Mouse (Mus musculus) heart, embryonic 14.5 days (tissue): ENCODE data around the gene Abca12. TPM values are rescaled to one million over a fixed set of nuclear protein-coding genes. Genes with fewer than 3 reads are reported as not detected.

ENCODE experiments used
- ATAC-seq: fragments of 200-750 bp; cut with Nextera tagmentation; 2 replicates; pipeline ENCODE4 v1.8.0; 2017; ENCODE audit warnings: low read depth, moderate TSS enrichment; ENCODE audit not compliant: insufficient number of reproducible peaks, insufficient read depth, low FRiP score
- H3K27ac ChIP-seq, 2 experiments: fragments of 200-500 bp in 1 of 2; fragments of 300-500 bp in 1 of 2; sonication (generic) in 1 of 2; replicated peaks in 1 of 2; 2 replicates each; pipeline ENCODE4 v1.5.1; 2012 to 2014; ENCODE audit warnings: low read depth in 2 of 2, low read length in 2 of 2, control low read depth in 1 of 2, mild to moderate bottlenecking in 1 of 2, mixed read lengths in 1 of 2; ENCODE audit not compliant: control insufficient read depth in 1 of 2, insufficient read depth in 1 of 2
- H3K27me3 ChIP-seq: fragments of 300-500 bp; sonication (generic); 2 replicates; pipeline ENCODE4 v1.6.1; 2014; ENCODE audit warnings: mild to moderate bottlenecking, low read length, control low read depth; ENCODE audit not compliant: control insufficient read depth, insufficient read depth
- H3K36me3 ChIP-seq: fragments of 300-500 bp; sonication (generic); 2 replicates; pipeline ENCODE4 v1.6.1; 2014; ENCODE audit warnings: mild to moderate bottlenecking, control low read depth, low read length, mixed read lengths; ENCODE audit not compliant: control insufficient read depth, insufficient read depth
- H3K4me1 ChIP-seq, 2 experiments: fragments of 200-500 bp in 1 of 2; fragments of 300-500 bp in 1 of 2; sonication (generic) in 1 of 2; 2 replicates each; pipeline ENCODE4 v1.6.1; 2012 to 2014; ENCODE audit warnings: low read length in 2 of 2, control low read depth in 1 of 2, mixed read lengths in 1 of 2; ENCODE audit not compliant: control insufficient read depth in 2 of 2, insufficient read depth in 2 of 2
- H3K4me2 ChIP-seq: fragments of 300-500 bp; sonication (generic); 2 replicates; pipeline ENCODE4 v1.6.1; 2014; ENCODE audit warnings: mild to moderate bottlenecking, low read length
- H3K4me3 ChIP-seq, 2 experiments: fragments of 200-500 bp in 1 of 2; fragments of 300-500 bp in 1 of 2; sonication (generic) in 1 of 2; 2 replicates each; pipeline ENCODE4 v1.5.1; 2012 to 2014; ENCODE audit warnings: low read length in 2 of 2, mild to moderate bottlenecking in 2 of 2, control low read depth in 1 of 2, low read depth in 1 of 2, moderate library complexity in 1 of 2; ENCODE audit not compliant: control insufficient read depth in 1 of 2, insufficient read depth in 1 of 2
- H3K9ac ChIP-seq: fragments of 300-500 bp; sonication (generic); 2 replicates; pipeline ENCODE4 v1.6.1; 2014; ENCODE audit warnings: mild to moderate bottlenecking, low read length
- H3K9me3 ChIP-seq: fragments of 300-500 bp; sonication (generic); 2 replicates; pipeline ENCODE4 v1.6.1; 2016; ENCODE audit warnings: low read length, control low read depth; ENCODE audit not compliant: control insufficient read depth
- WGBS: fragments of 180-500 bp; shearing (Covaris S2); extraction: QIAGEN DNeasy Blood & Tissue Kit; methylation state at CpG from one replicate; pipeline ENCODE4 v1.1.7; 2014; 5-methylcytosine and 5-hydroxymethylcytosine counted together
- polyA plus RNA-seq: library from polyadenylated mRNA; unstranded; fragments of >200 nt; fragmentation: Nextera tagmentation; extraction: Ambion mirVana; gene quantifications from 2 replicates; pipeline ENCODE4 v1.2.1, GENCODE M21; 2014

Gene Abca12
- polyA plus RNA-seq, 1 experiment from 2014 or later: 0.11 TPM

DNA sequence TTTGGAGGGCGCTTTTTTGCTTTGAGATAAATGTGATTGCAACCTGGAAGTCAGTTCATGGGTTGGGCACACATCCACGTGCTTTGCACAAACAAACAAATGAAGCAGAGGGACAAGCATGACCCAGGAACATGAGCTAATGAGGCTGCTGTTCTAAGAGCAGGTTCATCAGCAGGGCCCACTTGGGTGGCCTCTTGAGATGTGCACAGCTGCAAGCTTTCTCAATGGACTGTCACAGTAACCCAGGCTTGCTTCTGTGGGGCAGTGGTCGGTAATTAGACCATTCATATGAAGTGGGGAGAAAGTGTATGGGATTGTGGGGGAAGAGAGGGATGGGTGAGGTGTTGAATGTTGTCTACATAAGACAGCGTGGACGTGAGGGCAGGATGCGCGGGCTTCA is 7.0 kb downstream of the Abca12 start:
- H3K4me1 ChIP-seq: no peaks in the 10 kb centered on the region; a peak in 1 of 4 replicates
- H3K4me3 ChIP-seq: no peak overlapping the region
- no peaks in the 10 kb centered on the region for H3K36me3 ChIP-seq
- no peak overlapping the region for H3K4me2 ChIP-seq
- no peak overlapping the region for H3K9ac ChIP-seq
- ATAC-seq: no peak
- no peaks in the 10 kb centered on the region for H3K27me3 ChIP-seq
- H3K27ac ChIP-seq: no peak overlapping the region
- H3K9me3 ChIP-seq: no peaks in the 10 kb centered on the region
- 66% methylated on average over 7 of the region's 7 CpGs for WGBS

DNA sequence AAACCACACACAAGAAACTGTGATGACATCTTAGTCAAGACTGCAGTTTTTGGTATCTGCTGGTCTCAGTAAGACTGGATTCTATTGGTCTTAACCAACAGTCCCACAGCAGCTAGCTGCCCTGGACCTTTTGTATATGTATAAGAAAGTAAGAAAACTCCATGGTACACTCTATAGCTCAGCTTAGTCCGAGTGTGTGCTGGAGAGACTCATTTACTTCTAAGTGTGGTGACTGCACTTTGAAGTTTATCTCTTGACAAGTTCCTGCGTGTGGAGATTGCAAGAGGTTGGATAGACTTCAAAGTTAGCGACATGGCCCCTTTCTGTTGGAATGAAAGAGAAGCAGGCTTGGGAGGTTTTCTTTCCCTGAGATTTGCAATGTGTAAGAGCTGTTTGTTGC is 17.1 kb downstream of the Abca12 start:
- Histone ChIP-seq H3K27me3 (no peaks in the 10 kb centered on the region), H3K4me3 (no peak overlapping the region), H3K9me3 (no peaks in the 10 kb centered on the region), H3K36me3 (no peaks in the 10 kb centered on the region), H3K4me1 (peaks cover 0 to 5% of the 10 kb centered on the region in 2 experiments; a peak in 1 of 4 replicates), H3K9ac (no peak overlapping the region), H3K4me2 (no peak overlapping the region), H3K27ac (no peak overlapping the region)
- ATAC-seq: no peak
- WGBS: 5% methylated on average over 3 of the region's 3 CpGs

DNA sequence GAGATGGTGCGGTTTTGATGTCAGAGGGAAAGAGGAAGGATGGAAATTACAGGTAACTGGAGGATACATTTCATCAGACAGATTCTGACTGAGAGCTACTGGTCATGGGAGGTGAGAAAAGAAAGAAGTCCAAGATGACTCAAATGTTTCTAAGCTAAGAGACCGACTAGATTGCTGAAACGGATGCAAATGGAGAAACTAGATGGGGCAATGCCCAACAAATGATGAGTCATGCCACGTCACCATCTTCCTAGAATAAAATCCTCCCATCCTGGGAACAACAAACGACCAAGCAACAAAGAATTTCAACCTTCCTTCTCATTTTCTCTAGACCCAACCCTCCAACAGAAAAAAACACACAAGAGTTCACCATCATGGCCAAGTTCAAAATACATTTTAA is 18.6 kb downstream of the Abca12 start:
- no peak for ATAC-seq
- Histone ChIP-seq H3K4me3 (no peak overlapping the region), H3K9ac (no peak overlapping the region), H3K9me3 (no peaks in the 10 kb centered on the region), H3K4me2 (no peak overlapping the region), H3K36me3 (no peaks in the 10 kb centered on the region), H3K27me3 (no peaks in the 10 kb centered on the region), H3K4me1 (peaks cover 0 to 5% of the 10 kb centered on the region in 2 experiments; a peak in 1 of 4 replicates), H3K27ac (no peak overlapping the region)
- WGBS: 88% methylated on average over 5 of the region's 5 CpGs

DNA sequence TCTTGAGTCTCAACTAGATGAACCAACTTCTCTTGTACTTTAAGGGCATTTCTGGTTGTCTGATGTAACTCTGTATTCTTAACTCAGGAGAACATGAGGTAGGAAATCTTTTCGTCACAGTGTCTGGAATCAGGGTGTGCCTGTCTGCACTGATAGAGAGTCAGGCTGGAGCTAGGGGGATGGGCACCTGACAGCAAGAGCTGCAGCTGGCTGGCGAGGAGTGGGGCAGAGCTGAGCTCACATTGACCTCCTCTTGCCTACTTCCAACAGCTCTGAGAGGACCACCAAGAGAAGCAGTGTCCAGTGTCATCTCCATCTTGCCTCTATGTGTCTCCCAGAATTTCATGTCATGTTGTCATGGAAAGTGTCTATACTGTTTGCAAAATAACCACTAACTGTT is 20.5 kb downstream of the Abca12 start:
- H3K9me3 ChIP-seq: no peaks in the 10 kb centered on the region
- no peaks in the 10 kb centered on the region for H3K36me3 ChIP-seq
- WGBS: 16% methylated on average over 2 of the region's 2 CpGs
- H3K9ac ChIP-seq: no peak overlapping the region
- H3K27me3 ChIP-seq: no peaks in the 10 kb centered on the region
- ATAC-seq: no peak
- H3K4me3 ChIP-seq: no peak overlapping the region
- no peak overlapping the region for H3K27ac ChIP-seq
- H3K4me2 ChIP-seq: no peak overlapping the region
- H3K4me1 ChIP-seq: peaks cover 0 to 5% of the 10 kb centered on the region in 2 experiments; a peak in 1 of 4 replicates

DNA sequence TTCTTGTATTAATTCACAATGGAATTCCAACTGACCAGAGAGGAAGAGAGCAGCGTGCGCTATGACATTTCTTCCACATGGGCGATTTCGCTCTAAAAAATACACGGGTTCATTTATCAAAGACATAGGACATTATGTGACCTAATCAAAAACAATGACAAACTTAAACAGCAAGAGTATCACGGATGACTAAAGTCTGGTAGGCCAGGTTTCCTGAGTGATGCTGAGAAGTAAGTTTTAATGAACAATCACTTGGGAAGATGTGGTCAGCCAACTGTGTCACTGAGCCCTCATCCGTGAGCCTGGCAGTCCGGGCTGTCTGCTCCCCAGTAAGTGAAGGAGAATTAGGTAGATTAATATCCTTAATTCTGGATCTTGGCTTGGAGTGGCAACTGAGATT is 21.2 kb downstream of the Abca12 start:
- 92% methylated on average over 8 of the region's 8 CpGs for WGBS
- Histone ChIP-seq H3K4me3 (no peak overlapping the region), H3K27ac (no peak overlapping the region), H3K4me2 (no peak overlapping the region), H3K9me3 (no peaks in the 10 kb centered on the region), H3K36me3 (no peaks in the 10 kb centered on the region), H3K27me3 (no peaks in the 10 kb centered on the region), H3K4me1 (peaks cover 0 to 5% of the 10 kb centered on the region in 2 experiments; a peak in 1 of 4 replicates), H3K9ac (no peak overlapping the region)
- no peak for ATAC-seq

DNA sequence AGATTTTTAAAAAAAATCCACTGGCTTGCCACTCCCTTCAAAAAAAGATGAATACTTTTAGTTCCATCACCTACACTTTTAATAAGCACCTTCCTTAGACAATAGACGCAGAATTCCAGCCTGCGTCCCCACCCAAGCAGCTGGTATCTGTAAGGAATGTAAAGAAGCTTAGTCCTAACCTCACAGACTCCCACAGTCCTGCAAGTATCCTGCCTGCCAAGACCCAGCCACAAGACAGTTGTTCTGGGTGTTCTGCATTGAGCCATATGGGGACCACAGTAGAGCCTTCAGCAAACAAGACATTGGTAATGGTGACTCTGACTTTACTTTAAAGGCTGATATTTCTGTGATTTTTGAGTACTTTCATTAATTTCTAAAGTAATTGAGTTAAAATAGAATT is 22.2 kb downstream of the Abca12 start:
- Histone ChIP-seq H3K4me1 (no peaks in the 10 kb centered on the region), H3K4me3 (no peak overlapping the region), H3K4me2 (no peak overlapping the region), H3K27ac (no peak overlapping the region), H3K9me3 (no peaks in the 10 kb centered on the region), H3K36me3 (no peaks in the 10 kb centered on the region), H3K27me3 (no peaks in the 10 kb centered on the region), H3K9ac (no peak overlapping the region)
- ATAC-seq: no peak
- 65% methylated on average over 2 of the region's 2 CpGs for WGBS

DNA sequence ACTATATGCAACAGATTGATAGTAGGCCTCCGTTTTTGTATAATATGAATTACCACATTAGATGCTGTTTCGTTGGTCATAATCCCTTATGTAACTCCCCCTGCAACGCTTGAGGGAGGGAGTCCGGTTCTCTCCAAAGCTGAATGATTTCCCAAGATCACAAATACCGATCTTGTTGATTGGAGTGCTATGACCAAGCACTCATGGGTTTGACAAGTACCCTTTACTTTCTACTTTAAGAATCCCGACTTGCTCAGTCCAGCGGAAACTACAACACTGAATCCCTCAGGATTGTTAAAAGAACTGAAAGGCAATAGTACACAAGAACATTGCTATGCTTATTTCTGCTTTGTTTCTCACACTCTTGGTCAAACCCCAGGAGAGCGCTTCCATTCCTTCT is 28.1 kb downstream of the Abca12 start:
- Histone ChIP-seq H3K9ac (no peak overlapping the region), H3K9me3 (no peaks in the 10 kb centered on the region), H3K4me2 (no peak overlapping the region), H3K4me1 (no peaks in the 10 kb centered on the region), H3K36me3 (no peaks in the 10 kb centered on the region), H3K27me3 (no peaks in the 10 kb centered on the region), H3K27ac (no peak overlapping the region), H3K4me3 (no peak overlapping the region)
- 88% methylated on average over 8 of the region's 8 CpGs for WGBS
- no peak for ATAC-seq

DNA sequence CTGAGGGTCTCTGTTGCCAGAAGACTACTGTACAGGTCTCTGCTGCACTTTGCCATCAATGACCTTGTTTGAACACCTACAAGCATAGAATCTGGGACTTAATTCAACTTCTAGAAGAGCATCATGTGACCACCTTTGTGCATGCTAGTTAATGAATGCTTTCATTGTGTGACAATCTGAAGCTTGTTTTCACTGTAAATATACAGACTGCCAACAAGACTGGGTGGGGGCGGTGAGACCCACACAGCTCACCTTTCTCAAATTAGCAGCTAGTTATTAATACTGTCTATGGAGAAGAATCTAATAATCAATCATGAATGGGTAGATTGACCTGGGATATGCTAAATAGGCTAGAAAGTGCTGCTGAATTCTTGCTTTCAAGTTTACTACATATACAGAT is 30.6 kb downstream of the Abca12 start:
- ATAC-seq: no peak
- WGBS: 79% methylated on average over 1 of the region's 1 CpGs
- no peak overlapping the region for H3K4me2 ChIP-seq

More for the DNA sequence above, 30.6 kb downstream of the Abca12 start:
- Histone ChIP-seq H3K9ac (no peak overlapping the region), H3K27ac (no peak overlapping the region), H3K27me3 (no peaks in the 10 kb centered on the region), H3K4me3 (no peak overlapping the region), H3K36me3 (no peaks in the 10 kb centered on the region), H3K4me1 (no peaks in the 10 kb centered on the region), H3K9me3 (no peaks in the 10 kb centered on the region)
